In the genomic region with DNA sequence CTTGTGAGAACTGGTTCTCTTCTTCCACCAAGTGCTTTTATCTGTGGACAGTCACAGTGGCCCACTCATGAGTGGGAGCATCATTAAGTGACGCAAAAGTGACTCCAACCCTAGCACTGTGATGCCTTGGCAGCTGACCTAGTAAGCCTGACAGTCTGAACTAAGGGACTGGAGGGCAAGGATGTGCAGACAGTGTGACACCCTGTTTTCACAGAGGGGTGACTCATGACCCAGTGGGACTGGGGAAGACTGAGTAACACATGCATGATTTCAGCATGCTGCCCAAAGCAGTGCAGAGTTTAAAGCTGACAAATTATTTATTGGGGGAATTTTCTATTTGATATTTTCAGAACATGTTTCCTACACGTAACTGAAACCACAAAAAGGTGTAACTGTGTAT, we compare ENCODE assay signal across 34 mouse cellular contexts. TPM values are rescaled to one million over a fixed set of nuclear protein-coding genes. Genes with fewer than 3 reads are reported as not detected.
DNase-seq lines count a peak whose midpoint lies in the region; ATAC-seq lines count a peak whose summit lies in the region.
"Had no signal": no experiment of that assay in that cellular context is flagged by ENCODE, and none has a peak within 500 bp of the region (broad histone marks: within the 10 kb centered on the region; RNA-seq: fewer than 3 reads in every experiment).

No protein-coding gene starts in this region.

- no peak overlapping the region for H3K9ac ChIP-seq in kidney, embryonic 16.5 days (replicated peaks; ENCODE audit: low read length)
- H3K9ac ChIP-seq: embryonic facial prominence, embryonic 13.5 days; forebrain, embryonic 15.5 days; hindbrain, embryonic 15.5 days; intestine, embryonic 15.5 days; lung, embryonic 14.5 days; midbrain, embryonic 15.5 days; neural tube, embryonic 12.5 days; stomach, embryonic 15.5 days had no signal

- H3K9me3 ChIP-seq in kidney, embryonic 16.5 days (ENCODE audit: low read length): no peaks in the 10 kb centered on the region
- H3K9me3 ChIP-seq: embryonic facial prominence, embryonic 13.5 days; forebrain, embryonic 15.5 days; heart, embryonic 10.5 days; hindbrain, embryonic 15.5 days; intestine, embryonic 15.5 days; limb, embryonic 10.5 days; midbrain, embryonic 15.5 days; neural tube, embryonic 12.5 days; stomach, embryonic 15.5 days had no signal

- DNase-seq in adrenal gland, adult (ENCODE audit: inconsistent age in 2 of 2, low spot score in 1 of 2): peak; percentile 75 to 76
- no peak for DNase-seq in adrenal gland, adult 18-20 months (ENCODE audit: low spot score in 2 of 2)
- DNase-seq in 3T3-L1 (ENCODE audit: low read depth, low spot score): peak; percentile 18
- peak; percentile 0 for DNase-seq in R1 (ENCODE audit: low read depth, low spot score)
- peak; percentile 24 for DNase-seq in adrenal gland, postnatal 25 days
- no peak for DNase-seq in right cerebral cortex, postnatal 14 days
- DNase-seq: cerebellum, adult 2 months; cerebellum, postnatal 36 days; embryo, embryonic 11 days; gastrocnemius, postnatal 10 days; kidney, adult 8-10 months; kidney, postnatal 14 days; lung, embryonic 14.5 days; thymus, postnatal 4 days had no signal

- no peaks in the 10 kb centered on the region for H3K4me1 ChIP-seq in kidney, embryonic 16.5 days (ENCODE audit: insufficient read depth, low read length)
- H3K4me1 ChIP-seq: embryonic facial prominence, embryonic 13.5 days; forebrain, embryonic 15.5 days; heart, embryonic 10.5 days; hindbrain, embryonic 15.5 days; intestine, embryonic 15.5 days; limb, embryonic 10.5 days; midbrain, embryonic 15.5 days; neural tube, embryonic 12.5 days; stomach, embryonic 15.5 days had no signal

- H3K27ac ChIP-seq in kidney, embryonic 16.5 days (ENCODE audit: low read length): no peak overlapping the region
- H3K27ac ChIP-seq: embryonic facial prominence, embryonic 13.5 days; forebrain, embryonic 15.5 days; heart, embryonic 10.5 days; hindbrain, embryonic 15.5 days; intestine, embryonic 15.5 days; limb, embryonic 10.5 days; macrophage; midbrain, embryonic 15.5 days; neural tube, embryonic 12.5 days; stomach, embryonic 15.5 days had no signal

- no peaks in the 10 kb centered on the region for H3K27me3 ChIP-seq in kidney, embryonic 16.5 days (ENCODE audit: insufficient read depth, low read length)
- H3K27me3 ChIP-seq: embryonic facial prominence, embryonic 13.5 days; forebrain, embryonic 15.5 days; hindbrain, embryonic 15.5 days; intestine, embryonic 15.5 days; midbrain, embryonic 15.5 days; neural tube, embryonic 12.5 days; stomach, embryonic 15.5 days had no signal

- H3K4me3 ChIP-seq in kidney, embryonic 16.5 days (ENCODE audit: low read length): no peak overlapping the region
- H3K4me3 ChIP-seq: embryonic facial prominence, embryonic 13.5 days; forebrain, embryonic 15.5 days; heart, embryonic 10.5 days; hindbrain, embryonic 15.5 days; intestine, embryonic 15.5 days; limb, embryonic 10.5 days; midbrain, embryonic 15.5 days; neural tube, embryonic 12.5 days; stomach, embryonic 15.5 days had no signal

- no peaks in the 10 kb centered on the region for H3K36me3 ChIP-seq in kidney, embryonic 16.5 days (ENCODE audit: insufficient read depth, low read length)
- H3K36me3 ChIP-seq: embryonic facial prominence, embryonic 13.5 days; forebrain, embryonic 15.5 days; heart, embryonic 10.5 days; hindbrain, embryonic 15.5 days; intestine, embryonic 15.5 days; limb, embryonic 10.5 days; midbrain, embryonic 15.5 days; neural tube, embryonic 12.5 days; stomach, embryonic 15.5 days had no signal

- 69% methylated on average over 2 of the region's 2 CpGs for WGBS in kidney, embryonic 16.5 days

- ATAC-seq in kidney, embryonic 16.5 days (ENCODE audit: low FRiP score, low TSS enrichment): no peak
- ATAC-seq in erythroid progenitor cell, adult 5-6 weeks (replicated peaks; ENCODE audit: low FRiP score, poor library complexity, severe bottlenecking): no peak
- ATAC-seq: forebrain, embryonic 15.5 days; intestine, embryonic 15.5 days; midbrain, embryonic 15.5 days had no signal

- H3K4me2 ChIP-seq in kidney, embryonic 16.5 days (replicated peaks; ENCODE audit: low read depth, low read length): no peak overlapping the region
- H3K4me2 ChIP-seq: embryonic facial prominence, embryonic 13.5 days; forebrain, embryonic 15.5 days; hindbrain, embryonic 15.5 days; intestine, embryonic 15.5 days; liver, embryonic 11.5 days; lung, embryonic 14.5 days; midbrain, embryonic 15.5 days; neural tube, embryonic 12.5 days; stomach, embryonic 15.5 days had no signal

RNA-seq across cellular contexts. Expression of gene Mettl17, which starts 13.9 kb away (rescaled TPM):
- total RNA-seq in adrenal gland, adult 18-20 months (2021): 10 to 100 TPM; 30.5 to 36.3 TPM
- 32.1 and 42.2 TPM in 2 replicates for total RNA-seq in adrenal gland, postnatal 25 days (2021)
- polyA plus RNA-seq in kidney, embryonic 16.5 days (2015; fragmentation: Nextera tagmentation; extraction: Ambion mirVana): 49.1 and 57.3 TPM in 2 replicates
- total RNA-seq in erythroid progenitor cell, adult 5-6 weeks (2015; ENCODE audit: low replicate concordance): 1.7 and 4.3 TPM in 2 replicates
- 11.3 TPM in 1 of 2 replicates, not detected in the other for total RNA-seq in erythroid progenitor cell, adult 5-6 weeks (2017; ENCODE audit: low replicate concordance)

RNA-seq across cellular contexts. Expression of gene Ear6, which starts 17.3 kb away (rescaled TPM):
- total RNA-seq in adrenal gland, adult 18-20 months (2021): not detected
- total RNA-seq in adrenal gland, postnatal 25 days (2021): not detected in 2 replicates
- not detected in 2 replicates for polyA plus RNA-seq in kidney, embryonic 16.5 days (2015; fragmentation: Nextera tagmentation; extraction: Ambion mirVana)
- total RNA-seq in erythroid progenitor cell, adult 5-6 weeks (2015; ENCODE audit: low replicate concordance): 7.1 and 23.1 TPM in 2 replicates
- total RNA-seq in erythroid progenitor cell, adult 5-6 weeks (2017; ENCODE audit: low replicate concordance): 28.3 and 36.7 TPM in 2 replicates
- total RNA-seq: ES-E14; gastrocnemius, postnatal 10 days; layer of hippocampus, adult 18-20 months; layer of hippocampus, postnatal 14 days; left cerebral cortex, adult 8-10 months had no signal
- polyA plus RNA-seq: cerebellum, adult 2 months; embryonic facial prominence, embryonic 13.5 days; forebrain, embryonic 15.5 days; heart, embryonic 10.5 days; heart, embryonic 16.5 days; hindbrain, embryonic 15.5 days; limb, embryonic 10.5 days; lung, embryonic 14.5 days; midbrain, embryonic 15.5 days; neural tube, embryonic 12.5 days had no signal

RNA-seq across cellular contexts. Expression of gene Slc39a2, which starts 21.9 kb away (rescaled TPM):
- total RNA-seq in adrenal gland, adult 18-20 months (2021): 1 to 10 TPM in 1 of 2 experiments, under 1 TPM in 1; 0.56 to 1.3 TPM
- 0.61 and 1.2 TPM in 2 replicates for total RNA-seq in adrenal gland, postnatal 25 days (2021)
- 0.30 and 0.50 TPM in 2 replicates for polyA plus RNA-seq in kidney, embryonic 16.5 days (2015; fragmentation: Nextera tagmentation; extraction: Ambion mirVana)
- total RNA-seq in erythroid progenitor cell, adult 5-6 weeks (2015; ENCODE audit: low replicate concordance): 2.1 TPM in 1 of 2 replicates, not detected in the other
- not detected in 2 replicates for total RNA-seq in erythroid progenitor cell, adult 5-6 weeks (2017; ENCODE audit: low replicate concordance)
- total RNA-seq: hematopoietic stem cell, adult 5-6 weeks had no signal

RNA-seq across cellular contexts. Expression of gene Ndrg2, which starts 43.2 kb away (rescaled TPM):
- 100 to 1,000 TPM; 256 to 257 TPM for total RNA-seq in adrenal gland, adult 18-20 months (2021)
- 226 and 243 TPM in 2 replicates for total RNA-seq in adrenal gland, postnatal 25 days (2021)
- 52.0 and 59.5 TPM in 2 replicates for polyA plus RNA-seq in kidney, embryonic 16.5 days (2015; fragmentation: Nextera tagmentation; extraction: Ambion mirVana)
- total RNA-seq in erythroid progenitor cell, adult 5-6 weeks (2015; ENCODE audit: low replicate concordance): 18.4 TPM in 1 of 2 replicates, not detected in the other
- total RNA-seq in erythroid progenitor cell, adult 5-6 weeks (2017; ENCODE audit: low replicate concordance): 5.9 and 9.2 TPM in 2 replicates
- polyA plus RNA-seq: macrophage had no signal

RNA-seq across cellular contexts. Expression of gene Tppp2, which starts 47.5 kb away (rescaled TPM):
- not detected for total RNA-seq in adrenal gland, adult 18-20 months (2021)
- not detected in 2 replicates for total RNA-seq in adrenal gland, postnatal 25 days (2021)
- not detected in 2 replicates for polyA plus RNA-seq in kidney, embryonic 16.5 days (2015; fragmentation: Nextera tagmentation; extraction: Ambion mirVana)
- total RNA-seq in erythroid progenitor cell, adult 5-6 weeks (2015; ENCODE audit: low replicate concordance): not detected in 2 replicates
- not detected in 2 replicates for total RNA-seq in erythroid progenitor cell, adult 5-6 weeks (2017; ENCODE audit: low replicate concordance)
- total RNA-seq: ES-E14; gastrocnemius, postnatal 10 days; granulocyte monocyte progenitor cell, adult 5-6 weeks; hematopoietic stem cell, adult 5-6 weeks; layer of hippocampus, adult 18-20 months; layer of hippocampus, postnatal 14 days; left cerebral cortex, adult 8-10 months had no signal
- polyA plus RNA-seq: cerebellum, adult 2 months; embryonic facial prominence, embryonic 13.5 days; forebrain, embryonic 15.5 days; heart, embryonic 10.5 days; heart, embryonic 16.5 days; hindbrain, embryonic 15.5 days; intestine, embryonic 15.5 days; limb, embryonic 10.5 days; liver, embryonic 11.5 days; lung, embryonic 14.5 days; macrophage; midbrain, embryonic 15.5 days; neural tube, embryonic 12.5 days; stomach, embryonic 15.5 days had no signal

Comparison
In these comparisons a context has a peak if more than half of its experiments do, and no peak if none do; other contexts are left out.
1. DNase-seq: peak in adrenal gland, adult (2 of 2), 3T3-L1 (single experiment), R1 (single experiment) and adrenal gland, postnatal 25 days (single experiment); none in adrenal gland, adult 18-20 months (0 of 2) and right cerebral cortex, postnatal 14 days (single experiment).